Mouse (Mus musculus) embryo, embryonic 11 days (tissue): ENCODE data around the gene Mfsd6.
A peak's percentile ranks its signal among the peaks of the same experiment; 100 is the strongest.

Experiments
- DNase-seq: peaks from one replicate; pipeline ENCODE4 v3.0.0-alpha.2; 2015

Gene Mfsd6

DNA sequence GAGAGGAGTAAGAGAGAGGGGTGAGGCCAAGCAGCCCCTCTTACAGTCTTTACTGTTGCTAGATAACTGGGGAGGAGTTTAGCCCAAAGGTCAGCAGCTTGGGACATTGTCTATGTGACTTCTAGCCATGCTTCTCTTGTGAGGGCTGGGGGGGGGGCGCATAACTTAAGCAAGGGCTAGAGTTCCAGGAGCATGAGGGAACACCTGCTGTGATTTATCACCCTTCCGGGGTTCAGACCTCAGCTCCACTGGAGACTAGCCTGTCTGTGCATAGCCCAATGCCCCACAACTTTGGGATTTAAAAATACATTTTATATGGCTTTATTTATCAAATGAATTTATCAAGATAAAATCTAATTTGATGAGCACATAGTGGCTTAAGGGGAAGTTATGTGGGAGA lies 89.2 kb downstream of the Mfsd6 start:
- DNase-seq, result no peak

DNA sequence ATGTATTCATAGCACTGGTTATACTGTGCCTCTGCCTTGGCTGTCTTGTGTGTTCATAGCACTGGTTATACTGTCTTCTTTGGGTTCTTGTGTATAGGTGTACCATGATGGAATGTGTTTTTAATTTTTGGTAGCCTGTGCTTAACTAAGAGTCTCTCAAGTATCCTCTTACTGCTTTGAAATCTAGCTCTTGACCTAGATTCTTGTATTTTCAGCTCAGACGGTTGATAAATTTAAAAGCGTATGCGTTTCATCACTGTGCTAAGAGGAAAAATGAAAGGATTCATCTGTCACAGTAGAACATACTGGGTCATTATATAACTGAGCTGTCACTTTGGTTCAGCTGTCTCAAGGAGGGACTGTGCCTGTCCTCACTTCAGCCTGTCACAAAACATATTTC lies 91.3 kb downstream of the Mfsd6 start:
- no peak for DNase-seq

DNA sequence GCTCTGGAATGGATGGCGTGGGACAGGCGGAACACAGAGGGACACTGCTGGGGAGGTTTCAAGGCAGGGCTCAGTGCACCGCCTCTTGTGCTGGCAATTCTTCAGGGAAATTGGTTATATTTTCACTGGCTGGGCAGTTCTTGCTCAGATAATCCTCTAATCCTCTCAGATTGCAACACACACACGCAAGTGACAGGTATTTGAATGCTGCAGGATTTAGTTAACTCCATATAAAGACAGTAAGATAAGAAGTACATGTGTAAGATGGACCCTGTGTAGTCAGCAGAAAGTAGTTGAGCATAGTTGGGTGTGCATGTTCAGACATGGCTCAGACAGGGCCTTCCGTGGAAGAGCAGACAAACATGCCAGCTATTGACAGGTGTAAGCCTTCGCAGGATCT lies 93.0 kb downstream of the Mfsd6 start:
- no peak for DNase-seq

DNA sequence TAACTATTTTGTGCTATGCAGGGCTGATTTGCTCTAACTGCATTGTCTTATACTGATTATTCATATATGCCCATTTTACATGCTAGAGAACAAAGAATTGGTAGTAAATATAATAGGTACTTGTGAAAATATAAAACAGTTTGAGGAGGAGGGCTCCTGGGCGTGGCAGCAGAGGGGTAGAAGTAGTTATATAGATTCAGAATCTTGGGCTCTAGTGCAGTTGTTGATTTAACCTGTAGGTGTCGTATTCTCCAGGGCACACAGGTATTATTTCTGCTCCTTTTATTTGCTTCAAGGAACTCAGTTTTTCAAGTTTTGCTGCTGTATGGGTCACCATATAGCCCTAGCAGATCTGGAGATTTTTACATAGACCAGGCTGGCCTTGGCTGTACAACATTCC lies 95.7 kb downstream of the Mfsd6 start:
- DNase-seq, result no peak

DNA sequence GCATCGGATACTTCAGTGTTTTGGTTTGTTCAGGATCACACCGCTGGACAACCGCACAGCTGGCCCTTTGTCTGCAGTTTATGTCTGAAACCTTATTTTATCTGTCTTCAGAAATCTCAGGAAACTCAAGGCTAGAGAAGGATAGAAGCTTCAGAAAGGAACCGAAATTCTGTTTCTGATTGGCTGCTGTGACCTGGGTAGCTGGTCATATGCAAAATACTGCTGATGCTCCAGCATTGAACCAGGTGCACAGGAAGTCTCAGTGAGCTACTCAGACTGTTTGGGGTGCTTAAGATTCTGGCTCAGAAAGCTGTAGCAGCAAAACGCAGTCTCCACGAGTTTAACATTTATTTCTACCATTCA lies 96.3 kb downstream of the Mfsd6 start:
- DNase-seq, result peak; percentile 58

DNA sequence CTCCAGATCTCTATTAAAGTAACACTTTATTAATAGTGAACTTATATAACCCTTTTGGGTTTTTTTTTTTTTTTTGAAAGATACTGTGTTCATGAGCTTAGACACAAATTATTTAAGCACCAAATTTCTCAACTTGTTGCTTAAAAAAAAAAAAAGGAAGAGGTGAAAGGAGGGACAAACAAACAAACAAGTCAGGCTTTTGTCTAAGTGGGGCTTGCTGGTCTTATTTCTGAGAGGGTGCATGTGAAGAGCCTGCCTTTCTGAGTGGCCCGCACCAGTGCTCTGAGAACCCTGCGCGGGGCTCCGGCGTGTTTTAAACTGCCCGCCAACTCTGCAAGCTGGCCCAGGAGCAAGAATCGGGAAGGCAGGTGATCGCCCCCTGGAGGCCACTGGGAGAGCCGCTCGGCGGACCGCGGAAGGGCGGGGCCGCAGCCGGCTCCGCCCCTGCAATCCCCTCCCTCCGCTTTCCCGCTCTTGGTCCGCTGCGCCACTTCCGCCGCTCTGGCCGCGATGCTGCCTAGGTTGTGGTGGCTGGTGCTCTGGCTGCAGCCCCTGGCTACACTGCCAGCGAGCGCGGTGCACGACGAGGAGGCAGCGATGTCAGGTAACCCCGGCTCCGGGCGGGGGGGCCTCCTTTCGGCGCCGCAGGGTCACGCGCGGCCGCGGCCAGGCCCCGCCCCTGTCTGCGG lies 96.9 kb downstream of the Mfsd6 start, which contains the start of gene Nemp2:
TSS of gene Nemp2 (plus strand) at position 456 of the 689 bp plus-strand sequence.
- DNase-seq, result peak; percentile 92

DNA sequence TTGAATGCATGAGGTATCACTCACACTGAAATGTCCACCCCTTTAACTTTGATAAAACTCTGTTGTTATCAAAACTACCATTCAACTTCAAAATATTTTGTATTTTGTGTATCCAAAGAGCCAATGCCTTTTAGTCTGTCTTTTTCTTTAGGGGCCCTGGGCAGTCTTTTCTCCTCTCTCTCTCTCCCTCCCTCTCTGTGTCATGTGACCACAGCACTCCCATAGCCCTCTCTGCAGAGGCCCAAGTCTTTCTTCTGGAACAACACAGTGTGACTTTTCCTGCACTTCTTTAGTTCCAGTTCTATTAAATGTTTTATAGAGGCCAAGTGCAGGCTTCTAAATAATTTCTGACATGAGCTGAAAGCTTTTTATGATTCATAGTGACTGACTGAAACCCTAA lies 106.8 kb downstream of the Mfsd6 start:
- DNase-seq, result no peak

DNA sequence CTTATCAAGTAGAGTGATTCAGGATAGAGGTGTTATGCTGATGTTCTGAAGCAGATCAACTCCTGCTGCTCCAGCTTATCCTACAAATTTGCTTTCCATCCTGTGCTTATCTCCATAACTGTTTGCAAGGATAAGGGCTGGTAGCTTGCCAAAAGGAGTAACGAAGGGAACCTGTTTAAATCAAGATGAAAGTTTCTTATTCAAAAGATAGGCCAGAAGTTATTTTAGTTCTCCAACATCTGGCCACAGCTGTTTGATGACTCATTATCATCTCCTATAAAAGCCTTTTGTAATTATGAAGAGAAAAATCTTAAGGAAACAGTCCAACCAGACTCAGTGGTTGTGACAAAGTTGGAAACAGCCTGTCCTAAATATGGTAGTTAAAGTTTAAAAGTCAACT lies 109.0 kb downstream of the Mfsd6 start:
- no peak for DNase-seq

DNA sequence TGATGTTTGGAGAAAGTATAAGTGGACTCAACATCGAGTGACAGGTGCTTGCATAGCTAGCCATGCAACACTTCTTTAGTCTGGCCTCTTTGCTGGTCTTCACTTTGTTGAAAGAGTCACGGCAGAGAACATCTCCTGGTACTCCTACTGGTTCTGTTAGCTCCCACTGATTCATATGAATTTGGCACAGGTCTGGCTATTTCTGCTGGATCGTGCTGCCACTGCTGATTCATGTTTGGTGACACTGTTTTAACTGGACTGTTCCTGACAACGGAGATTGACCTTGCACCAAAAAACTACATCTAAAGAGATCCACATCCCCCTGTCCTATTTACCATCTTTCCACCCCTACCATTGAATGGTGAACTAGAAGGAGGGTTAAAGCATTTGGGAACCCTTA lies 118.8 kb downstream of the Mfsd6 start:
- DNase-seq, result no peak

DNA sequence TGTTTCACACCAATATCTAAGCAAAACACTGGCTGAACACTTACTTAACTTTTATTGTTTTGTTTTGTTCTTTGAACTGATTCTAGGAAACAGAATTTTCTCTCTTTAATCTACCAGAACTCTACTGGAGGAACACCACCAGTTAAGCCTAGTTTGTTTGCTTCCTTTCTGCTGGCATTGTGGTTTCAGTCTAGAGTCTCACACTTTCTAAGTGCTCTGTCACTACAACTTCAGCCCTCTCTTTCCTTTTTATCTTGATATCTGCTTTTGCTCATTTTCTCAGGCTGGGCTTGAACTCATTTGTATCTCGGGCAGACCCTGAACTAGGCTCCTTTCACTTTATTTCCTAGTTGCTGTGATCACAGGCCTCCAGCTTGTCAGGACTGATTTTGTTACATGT lies 119.6 kb downstream of the Mfsd6 start:
- no peak for DNase-seq
